In genomic region chr15:10869879-10870278, GRCm38 (mm10) we compare ENCODE assay signal across 13 mouse cellular contexts.
DNase-seq lines count a peak whose midpoint lies in the region; ATAC-seq lines count a peak whose summit lies in the region.
"Had no signal": no experiment of that assay in that cellular context is flagged by ENCODE, and none has a peak within 500 bp of the region (broad histone marks: within the 10 kb centered on the region; RNA-seq: fewer than 3 reads in every experiment).

No protein-coding gene starts in this region.

- no peak overlapping the region for H3K4me2 ChIP-seq in midbrain, embryonic 12.5 days (replicated peaks)
- H3K4me2 ChIP-seq in midbrain, embryonic 16.5 days (ENCODE audit: low read length) = no peak overlapping the region
- no peak overlapping the region for H3K4me2 ChIP-seq in midbrain, embryonic 14.5 days (ENCODE audit: low read length)
- H3K4me2 ChIP-seq in forebrain, embryonic 15.5 days (replicated peaks) = no peak overlapping the region
- H3K4me2 ChIP-seq: embryonic facial prominence, embryonic 15.5 days; hindbrain, embryonic 12.5 days had no signal

- no peaks in the 10 kb centered on the region for H3K27me3 ChIP-seq in midbrain, embryonic 12.5 days
- no peaks in the 10 kb centered on the region for H3K27me3 ChIP-seq in midbrain, embryonic 16.5 days (ENCODE audit: control insufficient read depth, insufficient read depth, low read depth, low read length)
- H3K27me3 ChIP-seq in midbrain, embryonic 14.5 days (ENCODE audit: control insufficient read depth, insufficient read depth, low read length) = no peaks in the 10 kb centered on the region
- H3K27me3 ChIP-seq in forebrain, embryonic 15.5 days = no peaks in the 10 kb centered on the region
- H3K27me3 ChIP-seq: embryonic facial prominence, embryonic 15.5 days; hindbrain, embryonic 12.5 days had no signal

- 54% methylated on average over 13 of the region's 13 CpGs for WGBS in midbrain, embryonic 12.5 days
- WGBS in midbrain, embryonic 16.5 days = 48% methylated on average over 13 of the region's 13 CpGs
- WGBS in midbrain, embryonic 14.5 days = 53% methylated on average over 13 of the region's 13 CpGs
- 58% methylated on average over 13 of the region's 13 CpGs for WGBS in forebrain, embryonic 15.5 days

- no peak overlapping the region for H3K27ac ChIP-seq in midbrain, embryonic 12.5 days (replicated peaks)
- no peak overlapping the region for H3K27ac ChIP-seq in midbrain, embryonic 16.5 days (ENCODE audit: low read length)
- no peak overlapping the region for H3K27ac ChIP-seq in midbrain, embryonic 14.5 days (replicated peaks; ENCODE audit: low read depth, low read length)
- H3K27ac ChIP-seq in forebrain, embryonic 15.5 days (replicated peaks) = no peak overlapping the region
- H3K27ac ChIP-seq: embryonic facial prominence, embryonic 15.5 days; hindbrain, embryonic 12.5 days had no signal

- H3K4me1 ChIP-seq in midbrain, embryonic 12.5 days = peaks cover 3% of the 10 kb centered on the region; the same call in 1 of the 2 replicates
- H3K4me1 ChIP-seq in midbrain, embryonic 16.5 days (ENCODE audit: control insufficient read depth, insufficient read depth, low read length) = no peaks in the 10 kb centered on the region
- H3K4me1 ChIP-seq in midbrain, embryonic 14.5 days (ENCODE audit: control insufficient read depth, insufficient read depth, low read length) = no peaks in the 10 kb centered on the region
- H3K4me1 ChIP-seq in forebrain, embryonic 15.5 days = peaks cover 2% of the 10 kb centered on the region; the same call in 1 of the 2 replicates

- H3K4me3 ChIP-seq in midbrain, embryonic 12.5 days = no peak overlapping the region
- no peak overlapping the region for H3K4me3 ChIP-seq in midbrain, embryonic 16.5 days (ENCODE audit: low read depth, low read length)
- no peak overlapping the region for H3K4me3 ChIP-seq in midbrain, embryonic 14.5 days (replicated peaks; ENCODE audit: low read depth, low read length)
- no peak overlapping the region for H3K4me3 ChIP-seq in forebrain, embryonic 15.5 days
- H3K4me3 ChIP-seq: embryonic facial prominence, embryonic 15.5 days; hindbrain, embryonic 12.5 days; myocyte had no signal

- H3K9ac ChIP-seq in midbrain, embryonic 12.5 days (replicated peaks) = no peak overlapping the region
- H3K9ac ChIP-seq in midbrain, embryonic 16.5 days (ENCODE audit: low read depth, low read length) = no peak overlapping the region
- H3K9ac ChIP-seq in midbrain, embryonic 14.5 days (replicated peaks; ENCODE audit: low read length) = no peak overlapping the region
- no peak overlapping the region for H3K9ac ChIP-seq in forebrain, embryonic 15.5 days (replicated peaks)
- H3K9ac ChIP-seq: embryonic facial prominence, embryonic 15.5 days; hindbrain, embryonic 12.5 days had no signal

- DNase-seq in embryo, embryonic 11 days = peak; percentile 40
- DNase-seq in kidney, postnatal 25 days = peak; percentile 66 to 77
- DNase-seq in midbrain, embryonic 14.5 days = peak; percentile 25
- no peak for DNase-seq in c-Kit-positive CD71-positive TER-119-positive erythroid progenitor cells, embryonic 14.5 days (ENCODE audit: low spot score)
- DNase-seq in liver = no peak
- DNase-seq: cerebellum, adult 2 months; gastrocnemius, postnatal 25 days had no signal

- ATAC-seq in midbrain, embryonic 12.5 days (ENCODE audit: low FRiP score, low read depth) = peak; percentile 50; the same call in 1 of the 2 replicates
- no peak for ATAC-seq in midbrain, embryonic 16.5 days
- ATAC-seq in midbrain, embryonic 14.5 days (ENCODE audit: low FRiP score, low TSS enrichment) = no peak
- ATAC-seq in forebrain, embryonic 15.5 days (replicated peaks) = no peak

- no peaks in the 10 kb centered on the region for H3K36me3 ChIP-seq in midbrain, embryonic 12.5 days
- no peaks in the 10 kb centered on the region for H3K36me3 ChIP-seq in midbrain, embryonic 16.5 days (ENCODE audit: control insufficient read depth, insufficient read depth, low read length)
- H3K36me3 ChIP-seq in midbrain, embryonic 14.5 days (ENCODE audit: control insufficient read depth, insufficient read depth, low read length) = no peaks in the 10 kb centered on the region
- no peaks in the 10 kb centered on the region for H3K36me3 ChIP-seq in forebrain, embryonic 15.5 days
- H3K36me3 ChIP-seq: embryonic facial prominence, embryonic 15.5 days; hindbrain, embryonic 12.5 days had no signal

- H3K9me3 ChIP-seq in midbrain, embryonic 12.5 days = no peaks in the 10 kb centered on the region
- no peaks in the 10 kb centered on the region for H3K9me3 ChIP-seq in midbrain, embryonic 16.5 days (replicated peaks; ENCODE audit: control insufficient read depth, low read length, poor library complexity, severe bottlenecking)
- H3K9me3 ChIP-seq in midbrain, embryonic 14.5 days (ENCODE audit: control insufficient read depth, low read length) = no peaks in the 10 kb centered on the region
- H3K9me3 ChIP-seq in forebrain, embryonic 15.5 days = no peaks in the 10 kb centered on the region
- H3K9me3 ChIP-seq: embryonic facial prominence, embryonic 15.5 days; hindbrain, embryonic 12.5 days had no signal

Comparison
In these comparisons a context has a peak if more than half of its experiments do, and no peak if none do; other contexts are left out.
1. DNase-seq: peak in embryo, embryonic 11 days (single experiment), kidney, postnatal 25 days (2 of 2) and midbrain, embryonic 14.5 days (single experiment); none in c-Kit-positive CD71-positive TER-119-positive erythroid progenitor cells, embryonic 14.5 days (single experiment) and liver (single experiment).